Mouse (Mus musculus) liver, adult 2 months (tissue): Measurements from ENCODE around the gene Tcte1.

Experiments used
- CTCF ChIP-seq: fragments of 200-500 bp; IDR thresholded peaks from 2 replicates; pipeline ENCODE4 v1.5.1; 2011; ENCODE audit warnings: low read depth, low read length, control low read depth
- POLR2A ChIP-seq: fragments of 200-500 bp; IDR thresholded peaks from 2 replicates; pipeline ENCODE4 v1.6.1; 2011; ENCODE audit warnings: low read length, control low read depth; ENCODE audit not compliant: insufficient read depth; ENCODE audit errors: extremely low read depth

DNA sequence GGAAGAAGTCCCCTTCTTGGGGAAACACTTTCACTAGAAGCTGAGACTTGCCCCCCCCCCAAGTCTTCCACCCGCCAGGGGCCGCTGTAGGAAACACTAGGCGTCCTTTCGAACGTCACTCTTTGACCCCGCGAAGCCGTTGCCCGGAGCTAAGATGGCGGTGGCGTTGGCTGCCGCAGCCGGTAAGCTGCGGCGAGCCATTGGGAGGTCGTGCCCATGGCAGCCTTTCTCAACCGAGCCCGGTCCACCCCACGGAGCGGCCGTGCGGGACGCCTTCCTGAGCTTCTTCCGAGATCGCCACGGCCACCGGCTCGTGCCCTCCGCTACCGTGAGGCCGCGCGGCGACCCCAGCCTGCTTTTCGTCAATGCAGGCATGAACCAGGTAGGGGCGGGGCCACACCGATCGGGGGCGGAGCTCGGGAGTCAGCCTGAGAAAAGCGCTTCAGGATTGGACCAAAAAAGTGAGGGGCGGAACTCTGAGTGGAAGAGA lies 16.5 kb upstream of the Tcte1 start, which contains the start of gene Aars2:
- peak; percentile 75 for TF ChIP-seq CTCF
- peak; percentile 67; the same call in 1 of the 2 replicates for TF ChIP-seq POLR2A
